Mouse (Mus musculus) MEL (cell line): ENCODE measurements at regions not wholly inside any gene's neighbourhood (a gene's known extent, or its start where the extent isn't known, plus 50 kb on each side); places are given as distances from the start of the nearest gene placed in this dataset.
"Not testable (repeated sequence)": the region's sequence is repeated elsewhere in the genome, so short reads cannot be mapped to it uniquely, and the experiment has no call there.

Experiments used
- DNase-seq: peaks from one replicate; pipeline ENCODE4 v3.0.0; 2011; ENCODE audit warnings: low read depth, low spot score
- H3K27ac ChIP-seq: 2 replicates; pipeline ENCODE4 v1.5.1; 2012; ENCODE audit warnings: low read depth, mild to moderate bottlenecking, control low read depth, low read length, moderate library complexity; ENCODE audit not compliant: control insufficient read depth
- H3K27me3 ChIP-seq, 2 experiments: fragments of 150-350 bp in 1 of 2; sonication (generic) in 1 of 2; 2 replicates each; pipeline ENCODE4 v1.6.1; 2012; ENCODE audit warnings: low read length in 2 of 2, mild to moderate bottlenecking in 2 of 2, improper control_type of control experiment in 1 of 2, moderate library complexity in 1 of 2; ENCODE audit not compliant: insufficient read depth in 2 of 2, control insufficient read depth in 1 of 2
- H3K36me3 ChIP-seq, 2 experiments: 2 replicates each; pipeline ENCODE4 v1.6.1; 2012 to 2014; ENCODE audit warnings: low read length in 2 of 2, improper control_type of control experiment in 1 of 2, inconsistent platforms in 1 of 2, mild to moderate bottlenecking in 1 of 2; ENCODE audit not compliant: insufficient read depth in 2 of 2, control insufficient read depth in 1 of 2
- H3K4me1 ChIP-seq, 2 experiments: fragments of 150-350 bp in 1 of 2; sonication (generic) in 1 of 2; 2 replicates each; pipeline ENCODE4 v1.6.1; 2012; ENCODE audit warnings: low read length in 2 of 2, improper control_type of control experiment in 1 of 2, mild to moderate bottlenecking in 1 of 2; ENCODE audit not compliant: insufficient read depth in 2 of 2, control insufficient read depth in 1 of 2
- H3K4me3 ChIP-seq, 2 experiments: fragments of 150-350 bp in 1 of 2; sonication (generic) in 1 of 2; 2 replicates each; pipeline ENCODE4 v1.5.1; 2012; ENCODE audit warnings: low read depth in 2 of 2, low read length in 2 of 2, mild to moderate bottlenecking in 2 of 2, moderate library complexity in 2 of 2, control low read depth in 1 of 2, improper control_type of control experiment in 1 of 2; ENCODE audit not compliant: control insufficient read depth in 1 of 2, insufficient read depth in 1 of 2
- H3K79me2 ChIP-seq: 2 replicates; pipeline ENCODE4 v1.6.1; 2012; ENCODE audit warnings: mild to moderate bottlenecking, low read length, moderate library complexity; ENCODE audit not compliant: control insufficient read depth, poor library complexity, insufficient read depth
- H3K9ac ChIP-seq: 2 replicates; pipeline ENCODE4 v1.6.1; 2012; ENCODE audit warnings: low read depth, mild to moderate bottlenecking, control low read depth, low read length, moderate library complexity; ENCODE audit not compliant: control insufficient read depth, poor library complexity, severe bottlenecking
- H3K9me3 ChIP-seq: fragments of 150-350 bp; sonication (generic); replicated peaks from 2 replicates; pipeline ENCODE4 v1.6.1; 2012; ENCODE audit warnings: mild to moderate bottlenecking, low read length, improper control_type of control experiment, moderate library complexity; ENCODE audit not compliant: insufficient read depth
- BHLHE40 ChIP-seq: IDR thresholded peaks from 2 replicates; pipeline ENCODE4 v1.6.1; 2012; ENCODE audit warnings: low read depth, mild to moderate bottlenecking, inconsistent platforms, low read length, improper control_type of control experiment, borderline replicate concordance
- CHD1 ChIP-seq: IDR thresholded peaks from 2 replicates; pipeline ENCODE4 v1.6.1; 2012; ENCODE audit warnings: low read depth, mild to moderate bottlenecking, inconsistent platforms, low read length, improper control_type of control experiment
- ELF1 ChIP-seq: IDR thresholded peaks from 2 replicates; pipeline ENCODE4 v1.6.1; 2014; ENCODE audit warnings: low read depth, mild to moderate bottlenecking, inconsistent platforms, low read length, improper control_type of control experiment, moderate library complexity
- EP300 ChIP-seq, 2 experiments: IDR thresholded peaks; 2 replicates each; pipeline ENCODE4 v1.6.1; 2011; ENCODE audit warnings: improper control_type of control experiment in 2 of 2, low read length in 2 of 2, low read depth in 1 of 2, mild to moderate bottlenecking in 1 of 2
- GABPA ChIP-seq: IDR thresholded peaks from 2 replicates; pipeline ENCODE4 v1.6.1; 2012; ENCODE audit warnings: low read depth, mild to moderate bottlenecking, inconsistent platforms, low read length, improper control_type of control experiment, moderate library complexity
- GATA1 ChIP-seq: IDR thresholded peaks from 2 replicates; pipeline ENCODE4 v1.6.1; 2011; ENCODE audit warnings: low read depth, low read length, improper control_type of control experiment
- HCFC1 ChIP-seq: IDR thresholded peaks from 2 replicates; pipeline ENCODE4 v1.6.1; 2012; ENCODE audit warnings: low read depth, mild to moderate bottlenecking, inconsistent platforms, low read length, improper control_type of control experiment, moderate library complexity
- MAFK ChIP-seq: IDR thresholded peaks from 2 replicates; pipeline ENCODE4 v1.6.1; 2011; ENCODE audit warnings: low read depth, mild to moderate bottlenecking, low read length, improper control_type of control experiment, borderline replicate concordance
- MAZ ChIP-seq: IDR thresholded peaks from 2 replicates; pipeline ENCODE4 v1.6.1; 2012; ENCODE audit warnings: low read depth, mild to moderate bottlenecking, inconsistent platforms, low read length, improper control_type of control experiment
- MEF2A ChIP-seq: IDR thresholded peaks from 2 replicates; pipeline ENCODE4 v1.6.1; 2014; ENCODE audit warnings: low read depth, mild to moderate bottlenecking, inconsistent platforms, low read length, improper control_type of control experiment; ENCODE audit not compliant: poor library complexity, insufficient replicate concordance, severe bottlenecking; ENCODE audit errors: extremely low read depth
- MYB ChIP-seq: IDR thresholded peaks from 2 replicates; pipeline ENCODE4 v1.6.1; 2011; ENCODE audit warnings: mild to moderate bottlenecking, low read depth, low read length, improper control_type of control experiment
- NELFE ChIP-seq: IDR thresholded peaks from 2 replicates; pipeline ENCODE4 v1.6.1; 2011; ENCODE audit warnings: low read depth, low read length, improper control_type of control experiment
- NRF1 ChIP-seq: IDR thresholded peaks from 2 replicates; pipeline ENCODE4 v1.6.1; 2014; ENCODE audit warnings: low read depth, mild to moderate bottlenecking, inconsistent platforms, low read length, improper control_type of control experiment, moderate library complexity; ENCODE audit not compliant: poor library complexity, insufficient read depth, severe bottlenecking
- POLR2A ChIP-seq, 2 experiments: IDR thresholded peaks; 2 replicates each; pipeline ENCODE4 v1.6.1; 2011 to 2012; ENCODE audit warnings: low read length in 2 of 2, mild to moderate bottlenecking in 2 of 2, control low read depth in 1 of 2, improper control_type of control experiment in 1 of 2, low read depth in 1 of 2, moderate library complexity in 1 of 2; ENCODE audit not compliant: control insufficient read depth in 1 of 2, insufficient read depth in 1 of 2, poor library complexity in 1 of 2
- POLR2AphosphoS2 ChIP-seq: IDR thresholded peaks from 2 replicates; pipeline ENCODE4 v1.6.1; 2011; ENCODE audit warnings: low read length, improper control_type of control experiment
- POLR2AphosphoS5 ChIP-seq: IDR thresholded peaks from 2 replicates; pipeline ENCODE4 v1.6.1; 2012; ENCODE audit warnings: low read depth, borderline replicate concordance, mild to moderate bottlenecking, inconsistent platforms, low read length, moderate library complexity, mixed read lengths
- RCOR1 ChIP-seq: IDR thresholded peaks from 2 replicates; pipeline ENCODE4 v1.6.1; 2012; ENCODE audit warnings: low read depth, mild to moderate bottlenecking, inconsistent platforms, low read length, improper control_type of control experiment
- SIN3A ChIP-seq: IDR thresholded peaks from 2 replicates; pipeline ENCODE4 v1.6.1; 2012; ENCODE audit warnings: low read length, improper control_type of control experiment, inconsistent platforms
- SMC3 ChIP-seq: IDR thresholded peaks from 2 replicates; pipeline ENCODE4 v1.6.1; 2011; ENCODE audit warnings: low read depth, low read length, improper control_type of control experiment
- TAL1 ChIP-seq: IDR thresholded peaks from 2 replicates; pipeline ENCODE4 v1.6.1; 2012; ENCODE audit warnings: mild to moderate bottlenecking, inconsistent platforms, low read length, moderate library complexity, mixed read lengths
- USF1 ChIP-seq: IDR thresholded peaks from 2 replicates; pipeline ENCODE4 v1.6.1; 2014; ENCODE audit warnings: low read depth, mild to moderate bottlenecking, inconsistent platforms, low read length, improper control_type of control experiment, moderate library complexity
- USF2 ChIP-seq, 2 experiments: IDR thresholded peaks; 2 replicates each; pipeline ENCODE4 v1.6.1; 2011 to 2012; ENCODE audit warnings: improper control_type of control experiment in 2 of 2, low read length in 2 of 2, borderline replicate concordance in 1 of 2, inconsistent platforms in 1 of 2, low read depth in 1 of 2, mild to moderate bottlenecking in 1 of 2; ENCODE audit not compliant: insufficient read depth in 1 of 2
- ZKSCAN1 ChIP-seq: IDR thresholded peaks from 2 replicates; pipeline ENCODE4 v1.6.1; 2012; ENCODE audit warnings: low read depth, mild to moderate bottlenecking, inconsistent platforms, low read length, improper control_type of control experiment, moderate library complexity
- ZNF384 ChIP-seq: IDR thresholded peaks from 2 replicates; pipeline ENCODE4 v1.6.1; 2012; ENCODE audit warnings: low read depth, mild to moderate bottlenecking, inconsistent platforms, low read length, improper control_type of control experiment

GRCm38 (mm10) chrX:135085770-135086553 is 77.0 kb upstream of the Zmat1 start:
- H3K79me2 ChIP-seq, H3K9ac ChIP-seq, DNase-seq, H3K27ac ChIP-seq, H3K36me3 ChIP-seq, H3K27me3 ChIP-seq, H3K4me1 ChIP-seq, H3K9me3 ChIP-seq: not testable (repeated sequence)
- peak overlapping the region in 1 of 2 experiments; percentile 22; a peak in 1 of 4 replicates for H3K4me3 ChIP-seq

DNA sequence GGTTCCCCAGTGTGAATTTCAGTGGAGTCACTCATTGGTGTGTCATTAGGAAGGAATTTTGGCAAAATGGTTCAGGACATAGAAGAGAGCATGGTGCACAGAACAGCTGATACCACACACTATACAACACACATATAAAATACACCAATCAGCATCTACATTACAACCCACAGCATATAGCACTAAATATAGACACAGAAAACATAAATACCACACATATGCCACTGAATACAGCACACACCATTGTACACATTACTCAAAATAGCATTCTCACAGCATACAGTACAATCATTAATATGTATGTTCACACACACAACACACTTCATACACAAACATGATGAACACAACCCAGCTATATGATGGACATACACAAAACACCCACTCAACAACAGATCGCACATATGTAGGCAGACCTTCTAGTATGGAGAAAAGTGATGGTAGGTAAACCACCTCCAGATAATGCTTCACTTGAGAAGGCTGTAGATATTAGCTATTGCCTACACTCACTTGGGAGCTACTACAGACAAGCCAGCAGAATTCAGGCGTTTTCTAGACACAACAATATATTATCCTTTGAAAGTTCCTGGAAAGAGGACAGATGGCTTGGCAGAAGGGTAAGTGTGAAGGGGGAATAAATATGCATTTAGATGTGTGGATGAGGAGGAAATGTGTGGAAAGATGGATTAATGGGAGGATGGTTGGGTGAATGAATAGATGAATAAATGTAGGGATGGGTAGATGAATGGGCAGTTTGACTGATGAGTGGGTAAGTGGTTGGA is 71.6 kb upstream of the Zmat1 start:
- TF ChIP-seq MAZ (no peak), GABPA (no peak), POLR2AphosphoS2 (no peak), EP300 (IDR thresholded peaks at IDR 0.05; ENCODE audit: low read depth in 1 of 2, low read length in 2 of 2) (no peak), POLR2A (IDR thresholded peaks at IDR 0.05; ENCODE audit: control insufficient read depth in 1 of 2, insufficient read depth in 1 of 2, low read depth in 1 of 2, low read length in 2 of 2, poor library complexity in 1 of 2) (no peak), MEF2A (no peak), NRF1 (no peak), USF1 (no peak), HCFC1 (no peak), BHLHE40 (no peak), SMC3 (no peak), NELFE (no peak), GATA1 (no peak)
- Histone ChIP-seq H3K27me3 (no peaks in the 10 kb centered on the region; a peak in 1 of 4 replicates), H3K4me1 (no peaks in the 10 kb centered on the region), H3K27ac (no peak overlapping the region), H3K4me3 (no peak overlapping the region), H3K36me3 (no peaks in the 10 kb centered on the region), H3K9ac (no peak overlapping the region), H3K79me2 (no peaks in the 10 kb centered on the region), H3K9me3 (no peaks in the 10 kb centered on the region)
- DNase-seq = no peak

- H3K9me3 ChIP-seq = no peaks in the 10 kb centered on the region
- no peaks in the 10 kb centered on the region for H3K4me1 ChIP-seq
- H3K36me3 ChIP-seq = no peaks in the 10 kb centered on the region
- H3K27me3 ChIP-seq = no peaks in the 10 kb centered on the region; a peak in 1 of 4 replicates
- H3K9ac ChIP-seq = no peak overlapping the region
- DNase-seq = no peak
- H3K27ac ChIP-seq = no peak overlapping the region
- no peak overlapping the region for H3K4me3 ChIP-seq
- H3K79me2 ChIP-seq = no peaks in the 10 kb centered on the region
- no peak for TF ChIP-seq USF2 (IDR thresholded peaks at IDR 0.05; ENCODE audit: borderline replicate concordance in 1 of 2, insufficient read depth in 1 of 2, low read depth in 1 of 2, low read length in 2 of 2)
- TF ChIP-seq CHD1 = no peak
- no peak for TF ChIP-seq EP300 (IDR thresholded peaks at IDR 0.05; ENCODE audit: low read depth in 1 of 2, low read length in 2 of 2)
- no peak for TF ChIP-seq GABPA
- TF ChIP-seq ELF1 = no peak
- TF ChIP-seq MAFK = no peak
- TF ChIP-seq MYB = no peak
- TF ChIP-seq ZKSCAN1 = no peak
- no peak for TF ChIP-seq NELFE
- TF ChIP-seq TAL1 = no peak
- no peak for TF ChIP-seq POLR2AphosphoS5
- TF ChIP-seq SIN3A = no peak
- TF ChIP-seq RCOR1 = no peak
- TF ChIP-seq ZNF384 = no peak
Measured at GRCm38 (mm10) chrX:135079388-135079787, 70.4 kb upstream of the Zmat1 start.
